Mouse (Mus musculus): ENCODE results near the gene Ttpal.

The Ttpal gene

GRCm38 (mm10) chr2:163602101-163602971 lies at the start of gene Ttpal:
Gene Ttpal, plus strand, starts transcription at chr2:163602314.
- DNase-seq, result peak; percentile 88

GRCm38 (mm10) chr2:163552518-163552929 lies 49.6 kb upstream of the Ttpal start:
- no peak for DNase-seq

GRCm38 (mm10) chr2:163554425-163554982 lies 47.6 kb upstream of the Ttpal start:
- DNase-seq, result no peak

GRCm38 (mm10) chr2:163554996-163555395 lies 47.1 kb upstream of the Ttpal start:
- DNase-seq, result no peak

- DNase-seq, result no peak
Observed at GRCm38 (mm10) chr2:163555417-163555816, 46.7 kb upstream of the Ttpal start.

GRCm38 (mm10) chr2:163558548-163558947 lies 43.6 kb upstream of the Ttpal start:
- no peak for DNase-seq

GRCm38 (mm10) chr2:163559236-163559635 lies 42.9 kb upstream of the Ttpal start:
- DNase-seq, result no peak

GRCm38 (mm10) chr2:163560247-163560646 lies 41.9 kb upstream of the Ttpal start:
- DNase-seq, result no peak

GRCm38 (mm10) chr2:163561258-163561948 lies 40.7 kb upstream of the Ttpal start:
- no peak for DNase-seq

- DNase-seq, result no peak
Observed at GRCm38 (mm10) chr2:163564646-163565045, 37.5 kb upstream of the Ttpal start.

GRCm38 (mm10) chr2:163574321-163574720 lies 27.8 kb upstream of the Ttpal start:
- DNase-seq, result no peak

- DNase-seq, result no peak
Observed at GRCm38 (mm10) chr2:163575248-163575647, 26.9 kb upstream of the Ttpal start.

- no peak for DNase-seq
Observed at GRCm38 (mm10) chr2:163577986-163578385, 24.1 kb upstream of the Ttpal start.

GRCm38 (mm10) chr2:163580069-163580945 lies 21.8 kb upstream of the Ttpal start:
- DNase-seq, result no peak

GRCm38 (mm10) chr2:163583226-163584087 lies 18.7 kb upstream of the Ttpal start:
- no peak for DNase-seq

GRCm38 (mm10) chr2:163584088-163584426 lies 18.1 kb upstream of the Ttpal start:
- DNase-seq, result no peak

GRCm38 (mm10) chr2:163586384-163587261 lies 15.5 kb upstream of the Ttpal start:
- DNase-seq, result peak in 1 of 2 experiments; percentile 55

- DNase-seq, result no peak
Observed at GRCm38 (mm10) chr2:163587506-163587905, 14.6 kb upstream of the Ttpal start.

GRCm38 (mm10) chr2:163590211-163590610 lies 11.9 kb upstream of the Ttpal start:
- no peak for DNase-seq

- no peak for DNase-seq
Observed at GRCm38 (mm10) chr2:163590996-163591395, 11.1 kb upstream of the Ttpal start.

- DNase-seq, result no peak
Observed at GRCm38 (mm10) chr2:163592084-163592483, 10.0 kb upstream of the Ttpal start.

Measured in spleen, adult 18-20 months (tissue).